Mouse (Mus musculus): Measurements from ENCODE around the gene Myo9b. TPM values are rescaled to one million over a fixed set of nuclear protein-coding genes. Genes with fewer than 3 reads are reported as not detected.

Myo9b gene
- polyA plus RNA-seq, 1 experiment from 2014 or later, result 16.8 TPM

DNA sequence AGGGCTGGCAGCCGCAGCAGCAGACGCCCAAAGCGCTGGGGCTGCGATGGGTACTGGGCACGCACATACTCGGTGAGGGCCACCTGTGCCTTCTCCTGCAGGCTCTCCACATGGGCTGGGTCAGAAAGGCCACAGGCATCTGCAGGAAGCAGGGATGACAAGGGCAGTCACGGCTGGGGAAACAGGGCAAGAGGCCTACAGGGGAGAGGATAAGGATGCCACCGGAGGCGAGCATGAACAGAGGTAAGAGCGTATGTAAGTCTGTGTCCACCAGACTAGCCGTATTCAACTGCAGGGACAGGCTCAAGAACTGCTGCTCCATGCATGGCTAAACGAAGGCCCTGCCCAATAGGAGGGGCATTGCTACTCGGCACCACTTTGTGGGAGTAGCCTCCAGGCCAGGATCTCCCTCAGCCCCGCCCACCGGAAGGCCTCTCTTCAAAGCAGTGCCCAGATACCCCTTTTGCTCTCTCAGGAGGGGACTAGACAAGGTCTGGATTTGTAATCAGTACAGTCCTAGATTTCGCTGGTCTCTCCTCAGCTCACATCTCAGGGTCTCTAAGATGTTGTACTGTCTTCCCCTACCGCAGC lies 102.2 kb downstream of the Myo9b start:
- H3K4me2 ChIP-seq (ENCODE audit: low read length), result no peak overlapping the region
- H3K27ac ChIP-seq (replicated peaks in 1 of 2; ENCODE audit: control insufficient read depth in 1 of 2, insufficient read depth in 1 of 2, low read depth in 2 of 2, low read length in 2 of 2), result no peak overlapping the region
- no peaks in the 10 kb centered on the region for H3K9me3 ChIP-seq (ENCODE audit: control insufficient read depth, low read length)
- H3K36me3 ChIP-seq (ENCODE audit: control insufficient read depth, insufficient read depth, low read length), result peaks cover 59% of the 10 kb centered on the region
- no peaks in the 10 kb centered on the region for H3K27me3 ChIP-seq (ENCODE audit: control insufficient read depth, insufficient read depth, low read length)
- no peak overlapping the region for H3K9ac ChIP-seq (ENCODE audit: low read length)
- ATAC-seq (ENCODE audit: insufficient number of reproducible peaks, insufficient read depth, low FRiP score, low read depth), result no peak
- H3K4me3 ChIP-seq (ENCODE audit: control insufficient read depth in 1 of 2, insufficient read depth in 1 of 2, low read depth in 1 of 2, low read length in 2 of 2), result no peak overlapping the region
- 75% methylated on average over 17 of the region's 17 CpGs for WGBS
- peaks cover 12 to 33% of the 10 kb centered on the region in 2 experiments for H3K4me1 ChIP-seq (ENCODE audit: control insufficient read depth in 2 of 2, insufficient read depth in 2 of 2, low read length in 2 of 2)

DNA sequence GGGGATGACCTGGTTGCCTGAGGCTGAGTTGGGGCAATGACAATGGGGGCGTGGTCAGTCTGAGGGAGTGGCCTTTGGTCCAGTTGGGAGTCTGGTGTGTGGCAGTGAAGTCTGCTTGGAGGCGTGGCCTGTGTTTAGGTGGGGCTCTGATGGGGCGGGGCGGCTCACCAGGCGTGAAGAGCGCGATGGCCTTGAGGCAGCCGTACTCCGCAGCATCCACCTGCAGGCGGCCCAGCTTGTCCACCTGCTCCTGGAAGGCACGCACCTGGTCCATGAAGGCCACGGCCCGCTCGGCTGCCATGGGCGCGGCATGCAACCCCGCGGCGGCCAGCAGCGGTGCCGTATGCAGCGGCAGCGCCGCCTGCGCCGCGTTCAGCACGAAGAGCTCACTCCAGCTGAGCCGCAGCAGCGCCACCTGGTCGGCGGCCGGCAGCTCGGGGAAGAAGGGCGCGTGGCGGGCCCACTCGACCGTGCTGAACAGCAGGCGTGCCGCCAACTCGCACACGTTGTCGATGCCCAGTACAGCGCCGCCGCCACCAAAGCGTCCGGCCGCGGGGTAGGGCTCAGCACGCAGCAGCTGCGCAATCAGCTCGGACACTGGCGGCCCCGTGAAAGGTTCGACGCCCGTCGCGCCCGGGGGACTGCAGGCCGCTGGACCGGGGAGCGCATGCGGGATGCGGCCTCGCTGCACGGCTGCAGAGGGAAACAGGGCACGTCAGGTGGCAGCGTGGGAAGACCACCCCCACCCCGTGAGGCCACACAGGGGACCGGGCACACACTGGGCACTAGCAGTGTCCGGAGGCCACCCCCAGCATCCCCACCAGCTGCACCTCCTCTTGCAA lies 103.3 kb downstream of the Myo9b start:
- H3K4me2 ChIP-seq (ENCODE audit: low read length), result peak overlapping the region; percentile 59
- H3K9me3 ChIP-seq (ENCODE audit: control insufficient read depth, low read length), result no peaks in the 10 kb centered on the region
- 0 out of 4 replicates have a peak overlapping the region, but pooled peaks of 1 of the 2 experiments have one; percentile 39 for H3K27ac ChIP-seq (replicated peaks in 1 of 2; ENCODE audit: control insufficient read depth in 1 of 2, insufficient read depth in 1 of 2, low read depth in 2 of 2, low read length in 2 of 2)
- peaks cover 57% of the 10 kb centered on the region for H3K36me3 ChIP-seq (ENCODE audit: control insufficient read depth, insufficient read depth, low read length)
- peak overlapping the region; percentile 52; the same call in 1 of the 2 replicates for H3K9ac ChIP-seq (ENCODE audit: low read length)
- WGBS, result 12% methylated on average over 72 of the region's 74 CpGs
- H3K27me3 ChIP-seq (ENCODE audit: control insufficient read depth, insufficient read depth, low read length), result no peaks in the 10 kb centered on the region
- H3K4me1 ChIP-seq (ENCODE audit: control insufficient read depth in 2 of 2, insufficient read depth in 2 of 2, low read length in 2 of 2), result peaks cover 17 to 33% of the 10 kb centered on the region in 2 experiments
- peak overlapping the region in 1 of 2 experiments; percentile 20; a peak in 2 of 4 replicates for H3K4me3 ChIP-seq (ENCODE audit: control insufficient read depth in 1 of 2, insufficient read depth in 1 of 2, low read depth in 1 of 2, low read length in 2 of 2)
- ATAC-seq (ENCODE audit: insufficient number of reproducible peaks, insufficient read depth, low FRiP score, low read depth), result no peak

DNA sequence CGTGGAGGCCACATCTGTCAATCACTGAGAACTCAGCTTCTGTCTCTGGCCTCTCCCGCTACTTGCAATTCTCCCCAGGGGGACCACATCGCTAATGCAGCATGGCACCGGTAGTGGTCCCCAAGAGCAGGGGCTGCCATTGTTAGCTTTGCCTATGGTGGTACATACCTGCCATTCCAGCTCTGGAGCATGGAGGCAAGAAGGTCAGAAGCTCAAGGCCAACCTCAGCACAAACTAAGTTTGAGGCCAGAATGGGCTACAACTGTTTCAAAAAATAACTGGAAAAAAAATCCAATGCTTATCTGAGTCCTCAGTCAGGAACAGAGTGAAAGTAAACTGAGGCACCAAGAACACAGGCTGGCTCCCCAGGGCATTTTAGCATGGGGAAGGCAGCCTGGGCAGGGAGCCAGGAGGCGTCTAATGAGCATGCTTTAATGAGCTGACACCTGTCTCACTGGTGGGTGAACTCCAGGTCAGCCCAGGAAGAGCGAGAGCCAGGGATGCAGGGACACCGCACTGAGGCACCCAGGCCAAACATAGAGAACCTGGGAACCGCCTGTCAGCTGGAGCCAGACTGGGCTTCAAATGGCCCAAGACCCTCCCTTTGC lies 104.0 kb downstream of the Myo9b start:
- no peak for ATAC-seq (ENCODE audit: insufficient number of reproducible peaks, insufficient read depth, low FRiP score, low read depth)
- peaks cover 17 to 32% of the 10 kb centered on the region in 2 experiments for H3K4me1 ChIP-seq (ENCODE audit: control insufficient read depth in 2 of 2, insufficient read depth in 2 of 2, low read length in 2 of 2)
- H3K36me3 ChIP-seq (ENCODE audit: control insufficient read depth, insufficient read depth, low read length), result peaks cover 57% of the 10 kb centered on the region

DNA sequence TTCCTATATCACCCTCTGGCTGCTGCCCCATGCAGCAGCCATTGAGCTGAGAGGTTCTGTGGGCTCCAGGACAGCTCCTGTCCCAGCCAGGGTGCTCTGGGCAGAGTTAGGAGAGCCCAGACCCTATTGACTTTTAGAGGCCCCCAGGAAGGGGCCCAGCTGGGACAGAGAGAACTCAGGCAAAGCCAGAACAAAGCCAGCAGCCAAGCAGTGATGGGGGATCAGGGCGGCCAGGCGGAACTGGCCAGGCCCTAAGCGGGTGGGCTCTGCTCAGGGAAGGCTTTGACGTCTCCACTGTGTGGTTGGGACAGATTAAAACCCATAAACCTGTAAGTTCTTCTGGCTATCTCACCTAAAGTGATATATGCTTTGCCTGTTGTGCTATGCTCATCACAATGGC lies 106.5 kb downstream of the Myo9b start:
- H3K4me2 ChIP-seq (ENCODE audit: low read length), result peak overlapping the region; percentile 98
- H3K9me3 ChIP-seq (ENCODE audit: control insufficient read depth, low read length), result no peaks in the 10 kb centered on the region
- no peak overlapping the region for H3K27ac ChIP-seq (replicated peaks in 1 of 2; ENCODE audit: control insufficient read depth in 1 of 2, insufficient read depth in 1 of 2, low read depth in 2 of 2, low read length in 2 of 2)
- H3K9ac ChIP-seq (ENCODE audit: low read length), result no peak overlapping the region
- no peak for ATAC-seq (ENCODE audit: insufficient number of reproducible peaks, insufficient read depth, low FRiP score, low read depth)
- no peaks in the 10 kb centered on the region for H3K27me3 ChIP-seq (ENCODE audit: control insufficient read depth, insufficient read depth, low read length)
- peaks cover 17 to 45% of the 10 kb centered on the region in 2 experiments for H3K4me1 ChIP-seq (ENCODE audit: control insufficient read depth in 2 of 2, insufficient read depth in 2 of 2, low read length in 2 of 2)
- peaks cover 45% of the 10 kb centered on the region for H3K36me3 ChIP-seq (ENCODE audit: control insufficient read depth, insufficient read depth, low read length)
- 79% methylated on average over 4 of the region's 4 CpGs for WGBS
- peak overlapping the region in 1 of 2 experiments; percentile 88; a peak in 1 of 4 replicates for H3K4me3 ChIP-seq (ENCODE audit: control insufficient read depth in 1 of 2, insufficient read depth in 1 of 2, low read depth in 1 of 2, low read length in 2 of 2)

More for the DNA sequence above, 104.0 kb downstream of the Myo9b start:
- WGBS, result 55% methylated on average over 8 of the region's 8 CpGs
- H3K9me3 ChIP-seq (ENCODE audit: control insufficient read depth, low read length), result no peaks in the 10 kb centered on the region
- H3K4me2 ChIP-seq (ENCODE audit: low read length), result peak overlapping the region; percentile 59
- H3K27me3 ChIP-seq (ENCODE audit: control insufficient read depth, insufficient read depth, low read length), result no peaks in the 10 kb centered on the region
- peak overlapping the region in 1 of 2 experiments; percentile 20; a peak in 1 of 4 replicates for H3K4me3 ChIP-seq (ENCODE audit: control insufficient read depth in 1 of 2, insufficient read depth in 1 of 2, low read depth in 1 of 2, low read length in 2 of 2)
- H3K9ac ChIP-seq (ENCODE audit: low read length), result peak overlapping the region; percentile 52; the same call in 1 of the 2 replicates
- no peak overlapping the region for H3K27ac ChIP-seq (replicated peaks in 1 of 2; ENCODE audit: control insufficient read depth in 1 of 2, insufficient read depth in 1 of 2, low read depth in 2 of 2, low read length in 2 of 2)

DNA sequence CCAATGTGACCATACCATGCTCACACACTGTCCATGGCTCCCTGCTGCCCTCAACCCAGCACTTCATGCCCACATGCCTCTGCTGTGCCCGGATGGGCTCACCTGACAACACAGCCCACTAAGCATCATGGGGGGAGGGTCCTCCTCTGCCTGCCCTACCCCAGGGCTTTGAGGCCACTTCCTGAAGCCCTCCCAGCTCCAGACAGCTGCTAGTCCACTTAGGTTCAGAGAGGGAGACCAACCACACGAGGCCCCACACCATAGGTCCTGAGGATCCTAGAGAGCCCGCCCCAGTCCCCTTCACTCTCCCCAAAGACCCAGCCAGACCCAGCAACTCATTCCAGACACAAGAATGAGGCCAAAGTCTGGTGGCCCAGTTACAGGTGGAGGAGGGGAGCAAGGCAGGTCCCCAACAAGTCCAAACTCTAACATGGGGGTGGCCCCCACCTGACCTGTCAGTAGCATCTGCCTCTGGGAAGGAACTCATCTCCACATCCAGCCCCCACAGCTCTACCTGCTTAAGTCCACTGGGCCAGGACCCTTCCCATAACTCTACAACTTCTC lies 107.1 kb downstream of the Myo9b start:
- H3K36me3 ChIP-seq (ENCODE audit: control insufficient read depth, insufficient read depth, low read length), result peaks cover 39% of the 10 kb centered on the region
- H3K9ac ChIP-seq (ENCODE audit: low read length), result peak overlapping the region; percentile 94
- no peak for ATAC-seq (ENCODE audit: insufficient number of reproducible peaks, insufficient read depth, low FRiP score, low read depth)
- H3K4me2 ChIP-seq (ENCODE audit: low read length), result peak overlapping the region; percentile 98
- H3K27ac ChIP-seq (replicated peaks in 1 of 2; ENCODE audit: control insufficient read depth in 1 of 2, insufficient read depth in 1 of 2, low read depth in 2 of 2, low read length in 2 of 2), result no peak overlapping the region
- no peaks in the 10 kb centered on the region for H3K27me3 ChIP-seq (ENCODE audit: control insufficient read depth, insufficient read depth, low read length)
- WGBS, result 60% methylated on average over 3 of the region's 3 CpGs
- H3K4me1 ChIP-seq (ENCODE audit: control insufficient read depth in 2 of 2, insufficient read depth in 2 of 2, low read length in 2 of 2), result peaks cover 17 to 45% of the 10 kb centered on the region in 2 experiments
- peak overlapping the region; percentile 88 to 90 for H3K4me3 ChIP-seq (ENCODE audit: control insufficient read depth in 1 of 2, insufficient read depth in 1 of 2, low read depth in 1 of 2, low read length in 2 of 2)
- no peaks in the 10 kb centered on the region for H3K9me3 ChIP-seq (ENCODE audit: control insufficient read depth, low read length)

DNA sequence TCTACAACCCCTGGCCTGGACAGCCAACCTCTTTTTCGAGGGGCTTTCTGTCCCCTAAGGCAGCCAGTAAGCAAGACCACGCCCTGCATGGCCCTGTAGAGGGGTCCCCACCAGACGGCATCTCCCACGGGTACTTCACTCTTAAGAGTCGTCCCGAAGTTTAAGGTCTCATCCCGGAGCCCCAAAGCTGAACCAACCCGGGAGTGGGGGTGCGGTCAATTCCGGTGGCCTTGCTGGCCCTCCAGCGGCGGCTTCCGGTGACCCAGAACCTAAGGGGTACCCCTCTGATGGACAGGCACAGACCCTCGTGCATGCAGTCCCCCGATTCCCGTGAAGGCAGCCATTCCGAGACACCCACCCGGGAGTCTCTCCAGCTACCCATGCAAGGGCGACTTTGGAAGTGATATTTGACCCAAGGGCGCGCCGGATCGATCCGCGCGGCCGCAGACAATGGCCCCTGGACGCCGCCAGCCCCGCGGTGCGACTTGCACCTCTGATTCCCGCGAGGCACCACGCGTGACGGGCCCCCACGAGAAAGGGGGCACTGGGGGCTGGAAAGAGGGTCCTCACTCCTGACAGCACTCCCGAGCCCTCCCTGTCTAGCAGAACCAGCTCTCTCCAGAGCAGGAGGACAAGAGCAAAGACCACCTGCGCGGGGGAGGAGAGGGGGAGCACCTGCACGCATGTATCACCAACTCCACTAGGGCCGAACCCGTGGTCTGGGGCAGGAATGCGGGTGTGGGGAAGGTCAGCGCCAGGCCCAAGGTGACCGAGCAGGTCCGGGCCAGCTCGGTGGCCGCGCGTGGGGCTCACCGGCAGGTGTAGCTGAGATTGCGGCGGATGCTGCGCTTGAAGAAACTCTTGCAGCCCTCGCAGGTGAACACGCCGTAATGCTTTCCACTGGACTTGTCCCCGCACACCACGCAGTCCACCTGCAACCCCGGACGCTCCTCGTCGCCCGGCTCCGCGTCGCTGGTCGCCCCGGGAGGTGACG lies 108.0 kb downstream of the Myo9b start:
- H3K9ac ChIP-seq (ENCODE audit: low read length), result peak overlapping the region; percentile 94
- no peak for ATAC-seq (ENCODE audit: insufficient number of reproducible peaks, insufficient read depth, low FRiP score, low read depth)
- H3K4me1 ChIP-seq (ENCODE audit: control insufficient read depth in 2 of 2, insufficient read depth in 2 of 2, low read length in 2 of 2), result peaks cover 17 to 44% of the 10 kb centered on the region in 2 experiments
- peak overlapping the region; percentile 98 for H3K4me2 ChIP-seq (ENCODE audit: low read length)
- peak overlapping the region; percentile 88 to 90 for H3K4me3 ChIP-seq (ENCODE audit: control insufficient read depth in 1 of 2, insufficient read depth in 1 of 2, low read depth in 1 of 2, low read length in 2 of 2)
- 2% methylated on average over 72 of the region's 72 CpGs for WGBS
- no peaks in the 10 kb centered on the region for H3K27me3 ChIP-seq (ENCODE audit: control insufficient read depth, insufficient read depth, low read length)
- H3K9me3 ChIP-seq (ENCODE audit: control insufficient read depth, low read length), result no peaks in the 10 kb centered on the region
- peak overlapping the region; percentile 18 to 87; a peak in 2 of 4 replicates for H3K27ac ChIP-seq (replicated peaks in 1 of 2; ENCODE audit: control insufficient read depth in 1 of 2, insufficient read depth in 1 of 2, low read depth in 2 of 2, low read length in 2 of 2)
- H3K36me3 ChIP-seq (ENCODE audit: control insufficient read depth, insufficient read depth, low read length), result peaks cover 30% of the 10 kb centered on the region

Data from heart, embryonic 14.5 days (tissue).